In the genomic region with DNA sequence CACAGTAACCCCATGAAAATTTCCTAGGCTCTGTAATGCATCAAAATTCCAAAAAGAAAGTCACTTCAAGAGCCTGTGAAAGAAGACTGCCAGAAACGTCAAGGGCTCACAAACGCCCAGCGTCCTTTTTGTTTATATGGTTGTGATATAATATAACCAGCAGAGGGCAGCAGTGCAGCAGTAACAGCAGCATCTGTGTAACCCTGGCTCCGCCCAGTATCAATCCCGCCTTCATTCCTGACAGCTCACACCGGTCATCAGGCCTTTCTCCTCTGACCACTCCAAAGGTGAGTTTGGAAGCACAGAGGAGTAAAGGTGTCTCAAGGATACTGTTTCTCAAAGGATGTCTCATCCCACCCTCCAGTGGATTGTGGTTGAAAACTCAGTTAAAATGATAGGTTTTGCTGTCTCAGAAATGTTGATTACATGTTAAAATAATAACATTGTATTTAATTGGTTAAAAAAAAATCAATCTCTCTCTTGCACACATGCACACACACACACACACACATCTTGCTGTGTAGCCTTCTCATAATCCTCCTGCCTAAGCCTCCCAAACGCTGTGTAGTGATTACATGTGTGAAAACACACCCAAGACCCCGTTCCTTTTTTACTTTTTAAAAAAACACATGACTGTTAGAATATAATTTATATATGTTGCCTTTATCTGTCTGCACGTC, we compare ENCODE assay signal across 8 mouse cellular contexts. TPM values are rescaled to one million over a fixed set of nuclear protein-coding genes. Genes with fewer than 3 reads are reported as not detected.
DNase-seq lines count a peak whose midpoint lies in the region; ATAC-seq lines count a peak whose summit lies in the region.

No protein-coding gene starts in this region.

- H3K9me3 ChIP-seq in liver, embryonic 12.5 days (replicated peaks) = 0 out of 2 replicates have a peak, but pooled peaks cover 3% of the 10 kb centered on the region

- 33% methylated on average over 9 of the region's 9 CpGs for WGBS in liver, embryonic 12.5 days (ENCODE audit: insufficient replicate concordance)

- DNase-seq in liver = peak; percentile 65
- peak; percentile 49 to 72 for DNase-seq in cerebellum, postnatal 25 days
- peak; percentile 55 to 74 for DNase-seq in frontal cortex, postnatal 36 days (ENCODE audit: low spot score in 2 of 2)
- DNase-seq in induced T-regulatory cell, adult 2 months (ENCODE audit: low read depth) = peak; percentile 80
- peak; percentile 51 to 52 for DNase-seq in left cerebral cortex, adult 18-20 months (ENCODE audit: low spot score in 2 of 2)
- DNase-seq in mesoderm, embryonic 11.5 days (ENCODE audit: low read depth, low spot score) = peak; percentile 84
- peak; percentile 49 for DNase-seq in right cerebral cortex, postnatal 25 days

- no peak overlapping the region for H3K9ac ChIP-seq in liver, embryonic 12.5 days

- no peak overlapping the region for H3K4me3 ChIP-seq in liver, embryonic 12.5 days

- ATAC-seq in liver, embryonic 12.5 days = no peak

- H3K27ac ChIP-seq in liver, embryonic 12.5 days = no peak overlapping the region

- H3K4me2 ChIP-seq in liver, embryonic 12.5 days = no peak overlapping the region

- no peaks in the 10 kb centered on the region for H3K27me3 ChIP-seq in liver, embryonic 12.5 days (replicated peaks)

- H3K36me3 ChIP-seq in liver, embryonic 12.5 days = no peaks in the 10 kb centered on the region

- H3K4me1 ChIP-seq in liver, embryonic 12.5 days = peaks cover 7% of the 10 kb centered on the region; the same call in 1 of the 2 replicates

RNA-seq across cellular contexts. Expression of a gene that starts 15.9 kb away (rescaled TPM):
- not detected in 2 replicates for polyA plus RNA-seq in liver, embryonic 12.5 days (2016; fragmentation: Nextera tagmentation; extraction: Ambion mirVana)
- under 1 TPM in 1 of 2 experiments, not detected in 1; 0.30 TPM for total RNA-seq in left cerebral cortex, adult 18-20 months (2021)

RNA-seq across cellular contexts. Expression of a gene that starts 23.5 kb away (rescaled TPM):
- polyA plus RNA-seq in liver, embryonic 12.5 days (2016; fragmentation: Nextera tagmentation; extraction: Ambion mirVana) = 110 and 111 TPM in 2 replicates
- 100 to 1,000 TPM; 106 to 108 TPM for total RNA-seq in left cerebral cortex, adult 18-20 months (2021)
